Mouse (Mus musculus) lung, postnatal 36 days (tissue): ENCODE results near the gene Trp63.
A peak's percentile ranks its signal among the peaks of the same experiment; 100 is the strongest.
"Not testable (repeated sequence)": the region's sequence is repeated elsewhere in the genome, so short reads cannot be mapped to it uniquely, and the experiment has no call there.

ENCODE experiments used
- DNase-seq: peaks from one replicate; pipeline ENCODE4 v3.0.0; 2022; ENCODE audit warnings: mixed read lengths

Trp63 gene

DNA sequence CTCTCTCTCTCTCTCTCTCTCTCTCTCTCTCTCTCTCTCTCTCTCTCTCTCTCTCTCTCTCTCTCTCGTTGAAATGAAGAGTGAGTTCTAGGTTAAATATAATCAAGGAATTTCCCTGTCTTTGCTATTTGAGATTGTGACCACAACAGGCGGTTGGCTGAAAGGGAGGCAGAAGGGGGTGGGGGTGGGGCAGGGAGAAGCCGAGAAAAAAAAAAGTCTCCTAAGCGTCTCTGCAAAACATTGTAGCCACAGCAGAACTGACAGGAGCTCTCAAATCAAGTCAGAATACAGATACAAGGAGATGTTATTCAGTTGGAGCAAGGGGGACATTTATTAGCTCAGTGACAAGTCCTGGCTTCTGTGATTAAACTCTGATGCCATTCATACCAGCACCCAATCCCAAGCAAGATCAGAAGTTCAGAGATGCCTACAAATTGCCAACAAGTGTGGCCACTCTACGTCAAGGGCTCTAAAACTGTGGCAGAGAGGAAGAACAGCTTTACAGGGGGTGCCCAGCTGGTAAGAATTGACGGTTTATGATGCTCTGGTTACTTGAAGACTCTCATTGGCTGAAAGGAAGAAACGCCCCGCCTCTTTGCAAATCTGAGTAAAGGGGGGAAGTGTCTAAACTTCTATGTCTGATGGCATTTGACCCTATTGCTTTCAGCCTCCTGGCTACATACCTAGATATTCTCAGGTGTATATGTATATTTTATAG lies at the start of gene Trp63:
Trp63 (plus strand) TSS at position 233 of the 718 bp plus-strand sequence.
- DNase-seq = no peak

DNA sequence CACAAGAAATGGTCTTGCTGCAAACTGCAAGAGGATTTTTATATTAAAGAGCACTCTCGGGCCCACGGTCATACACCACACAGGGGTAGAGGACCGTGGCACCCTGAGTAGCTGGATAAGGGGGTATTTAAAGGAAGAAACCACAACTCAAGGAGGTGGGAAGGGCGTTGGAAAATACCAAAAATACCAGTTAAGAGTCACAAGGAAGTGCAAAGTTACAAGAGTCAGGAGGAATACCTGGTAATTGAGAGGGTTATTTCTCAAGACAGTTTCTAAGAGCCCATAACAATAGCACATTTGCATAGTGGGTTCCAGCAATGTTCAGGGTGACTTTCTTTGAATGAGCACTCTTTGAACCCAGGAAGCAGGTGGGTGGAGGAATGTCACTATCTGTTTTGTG lies 38.8 kb upstream of the Trp63 start:
- DNase-seq = not testable (repeated sequence)

DNA sequence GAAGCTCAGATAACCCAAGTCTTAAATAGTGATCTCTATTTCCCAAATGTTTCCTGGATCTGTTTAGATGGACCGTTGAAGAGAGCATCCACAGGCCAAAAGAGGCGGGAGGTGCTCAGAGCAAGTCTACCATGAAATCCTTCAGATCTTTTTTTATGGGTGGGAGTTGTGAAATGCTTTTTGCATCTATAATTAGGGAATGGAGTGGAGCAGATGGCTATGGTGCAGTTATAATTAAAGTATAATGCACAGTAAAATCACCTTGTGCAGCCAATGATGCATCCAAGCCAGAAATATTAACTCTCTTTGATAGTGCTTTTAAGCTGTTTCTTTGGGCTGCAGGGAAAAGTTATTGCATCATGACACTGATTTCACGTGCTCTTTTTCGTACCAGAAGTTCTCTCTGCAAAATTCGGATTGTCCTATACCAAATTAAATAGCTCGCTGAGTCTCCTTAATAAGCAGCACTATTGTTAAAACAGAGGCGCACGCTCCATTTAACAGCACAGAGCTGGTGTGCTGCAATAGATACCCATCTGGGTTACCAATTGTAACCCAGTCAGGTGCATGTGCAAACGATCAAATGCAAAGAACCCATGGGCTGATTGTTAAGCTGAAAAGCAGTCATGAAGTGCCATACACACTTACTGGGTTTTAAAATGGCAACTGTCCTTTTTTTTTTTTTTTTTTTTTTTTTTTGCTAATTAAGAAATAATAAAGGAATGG lies 22.9 kb upstream of the Trp63 start:
- no peak for DNase-seq

DNA sequence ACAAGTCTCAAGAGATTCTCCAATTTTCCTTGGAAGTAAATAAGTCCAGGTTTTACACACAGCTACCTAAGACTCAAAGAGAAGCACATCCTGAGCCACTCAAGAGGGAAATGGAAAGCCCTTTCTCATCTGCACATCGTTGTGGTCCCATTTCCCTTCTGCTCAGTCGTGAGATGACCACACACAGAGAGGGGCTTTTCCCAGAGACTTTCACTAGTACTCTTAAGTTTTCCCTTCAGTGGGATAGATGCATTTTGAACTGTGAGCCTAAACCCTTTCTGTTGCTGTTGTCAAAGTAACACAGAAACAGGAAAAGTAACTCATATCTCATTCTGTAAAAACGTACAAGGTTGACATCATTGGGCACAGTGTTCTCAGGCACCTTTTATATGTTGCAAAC lies 20.4 kb upstream of the Trp63 start:
- DNase-seq = no peak

DNA sequence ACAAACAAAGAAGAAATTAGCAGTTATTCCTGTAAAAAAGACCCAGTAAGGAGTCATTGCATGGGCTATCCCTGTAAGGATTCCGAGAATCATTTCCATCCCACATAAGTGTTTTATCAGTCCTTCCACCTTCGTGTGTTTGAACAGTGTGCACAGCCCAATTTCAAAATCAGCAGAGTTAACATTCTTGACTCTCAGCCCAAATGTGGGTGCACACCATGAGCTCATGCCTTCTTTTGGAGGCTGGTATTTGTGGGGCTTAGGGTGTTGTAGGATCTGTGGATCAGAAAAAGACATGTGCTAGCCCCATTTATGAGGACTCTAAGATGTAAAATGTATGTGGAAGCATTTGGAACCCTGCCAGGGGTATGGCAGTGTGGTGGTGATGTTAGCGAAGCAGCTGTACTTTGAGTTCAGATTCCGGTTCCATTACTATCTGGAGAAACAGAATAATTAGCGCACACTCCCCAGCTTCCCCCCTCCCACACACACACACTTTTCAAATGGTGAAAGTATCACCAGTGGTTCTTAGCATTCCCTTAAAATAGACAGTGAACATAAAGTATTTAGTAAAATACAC lies 9.6 kb upstream of the Trp63 start:
- peak; percentile 60 for DNase-seq

DNA sequence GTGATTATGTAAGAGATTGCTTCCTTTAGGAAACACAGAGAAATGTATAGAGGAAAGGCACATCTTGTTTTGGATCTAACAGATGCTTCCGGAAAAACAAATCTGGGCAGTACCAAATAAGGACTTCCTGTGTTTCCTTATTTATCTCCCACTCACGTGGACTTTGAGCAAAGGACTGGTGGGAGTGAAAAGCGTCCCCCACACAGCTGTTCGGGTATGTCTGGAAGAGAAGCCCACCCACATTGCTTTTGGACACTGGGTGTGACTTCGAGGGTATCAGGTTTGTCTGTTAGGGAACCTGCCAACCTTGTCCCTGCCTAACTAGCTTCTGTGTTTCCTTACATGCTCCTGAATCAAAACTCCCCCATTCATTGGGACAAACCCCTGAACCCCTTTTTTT lies 3.2 kb upstream of the Trp63 start:
- no peak for DNase-seq

DNA sequence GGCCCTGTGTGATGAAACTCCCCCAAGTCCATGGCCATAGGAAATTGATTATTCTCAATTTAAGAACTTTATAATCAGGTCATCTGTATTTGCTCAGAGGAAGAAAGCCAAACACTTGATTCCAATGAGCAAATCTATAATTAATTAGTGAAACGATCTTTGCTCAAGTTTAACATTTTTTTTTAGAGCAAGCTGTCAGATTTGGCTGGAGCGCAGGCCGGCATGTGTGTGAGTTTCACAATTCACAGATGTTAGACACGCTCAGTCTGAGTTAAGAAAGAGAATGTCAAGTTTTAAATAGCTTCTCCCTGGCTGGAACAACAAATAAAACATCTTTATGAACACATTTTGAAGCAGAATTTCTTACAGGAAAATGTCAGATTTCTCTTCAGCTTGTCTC lies 1.0 kb upstream of the Trp63 start:
- DNase-seq = peak; percentile 33

DNA sequence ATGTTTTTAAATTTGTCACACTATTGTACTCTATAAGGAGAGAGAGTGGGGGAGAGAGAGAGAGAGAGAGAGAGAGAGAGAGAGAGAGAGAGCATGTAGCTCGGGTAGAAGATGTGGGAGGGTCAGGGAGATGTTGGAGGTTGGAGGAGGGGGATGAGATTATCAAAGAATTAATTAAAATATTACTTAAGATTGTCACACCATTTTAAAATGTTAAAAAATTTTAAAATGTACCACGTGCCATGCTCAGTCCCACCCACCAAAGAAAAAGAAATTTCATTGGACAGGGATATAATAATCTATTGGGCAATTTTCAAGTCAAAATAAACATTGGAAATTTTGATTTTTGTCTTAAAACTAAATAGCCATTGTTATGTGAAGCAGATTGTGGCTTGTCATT lies 1.0 kb downstream of the Trp63 start:
- DNase-seq = no peak

DNA sequence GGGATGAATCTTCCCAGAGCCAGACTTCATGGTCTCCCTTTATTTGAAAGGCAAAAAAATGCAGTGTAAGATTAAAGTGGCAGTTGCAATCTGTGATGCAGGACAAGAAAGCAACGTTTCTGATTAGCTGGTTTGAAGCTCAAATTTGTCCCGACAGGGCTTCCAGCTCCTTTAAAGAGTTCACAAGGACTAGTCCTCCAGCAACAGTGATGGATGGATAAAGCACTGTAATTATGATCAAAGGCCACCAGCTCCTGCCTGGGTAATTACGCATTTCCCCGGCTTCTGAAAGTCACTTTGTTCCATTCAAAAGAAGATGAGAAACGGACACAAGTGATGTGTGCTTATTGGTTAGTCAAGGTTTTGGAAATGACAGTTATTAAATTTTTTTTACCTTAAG lies 7.0 kb downstream of the Trp63 start:
- DNase-seq = no peak

DNA sequence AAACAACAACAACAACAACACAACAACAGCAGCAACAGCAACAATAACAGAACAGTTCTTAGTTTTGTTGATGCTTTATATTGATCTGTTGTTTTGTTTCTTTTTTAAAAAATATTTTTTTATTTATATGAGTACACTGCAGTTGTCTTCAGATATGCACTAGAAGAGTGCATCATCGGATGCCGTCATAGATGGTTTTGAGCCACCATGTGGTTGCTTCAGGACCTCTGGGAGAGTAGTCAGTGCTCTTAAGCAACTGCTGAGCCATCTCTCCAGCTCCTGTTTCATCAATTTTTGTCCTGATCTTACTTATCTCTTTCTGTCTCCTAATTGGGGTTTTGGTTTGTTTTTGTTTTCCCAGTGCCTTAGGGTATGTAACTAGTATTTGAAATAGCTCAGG lies 17.7 kb downstream of the Trp63 start:
- DNase-seq = no peak

DNA sequence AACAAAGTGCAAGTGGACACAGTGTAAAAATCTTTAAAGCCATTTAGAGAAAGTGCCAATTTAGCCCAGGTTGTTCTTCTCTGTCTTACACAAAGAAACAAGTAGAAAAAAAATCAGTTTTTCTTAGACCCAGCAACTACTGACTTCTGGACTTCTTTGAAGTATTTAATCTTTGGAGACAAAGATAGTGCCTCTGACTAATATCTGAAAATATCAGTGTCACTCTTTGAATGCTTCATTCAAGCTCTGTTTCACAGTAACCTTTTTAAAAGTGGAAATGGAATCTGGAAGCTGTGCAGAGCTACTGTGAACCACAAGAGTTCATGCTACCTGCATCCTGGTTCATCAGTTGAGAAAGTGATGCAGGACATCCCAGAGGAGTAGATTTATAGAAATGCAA lies 22.7 kb downstream of the Trp63 start:
- DNase-seq = no peak

DNA sequence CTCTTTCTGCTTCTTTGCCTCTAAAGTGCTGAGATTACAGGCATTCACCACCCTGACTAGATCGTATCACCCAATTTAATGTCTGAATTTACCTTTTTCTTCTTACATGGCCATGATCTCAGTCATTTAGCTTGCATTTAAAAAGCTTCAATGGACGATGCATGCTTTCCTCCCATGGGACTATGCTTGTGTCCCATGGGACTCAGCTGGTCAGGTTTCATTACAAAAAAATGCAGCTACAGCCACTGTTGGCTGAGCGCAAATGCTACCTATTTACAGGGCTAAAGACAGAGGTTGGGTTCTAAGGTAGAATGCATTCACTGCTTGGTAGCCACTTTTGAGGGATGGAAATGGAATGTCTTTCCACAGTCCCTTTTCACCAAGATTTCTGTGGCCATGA lies 32.2 kb downstream of the Trp63 start:
- DNase-seq = no peak

DNA sequence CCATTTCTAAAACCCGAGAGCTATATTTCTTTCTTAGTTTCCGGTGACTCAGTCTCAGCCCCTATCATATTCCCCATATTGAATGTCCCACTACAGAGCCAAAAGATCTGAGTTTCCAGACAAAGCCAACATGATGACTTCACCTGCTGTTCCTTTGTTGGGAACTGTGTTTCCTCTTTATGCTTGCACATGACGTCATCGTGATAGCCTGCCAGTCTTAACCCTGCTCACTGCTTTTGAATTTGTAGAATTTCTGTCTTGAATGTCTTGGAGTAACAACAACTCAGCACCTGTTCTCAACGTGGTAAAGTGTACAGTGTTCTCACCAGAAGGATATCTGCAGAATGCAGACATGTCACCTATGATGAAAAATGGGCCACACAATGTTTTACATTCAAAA lies 39.6 kb downstream of the Trp63 start:
- DNase-seq = no peak

DNA sequence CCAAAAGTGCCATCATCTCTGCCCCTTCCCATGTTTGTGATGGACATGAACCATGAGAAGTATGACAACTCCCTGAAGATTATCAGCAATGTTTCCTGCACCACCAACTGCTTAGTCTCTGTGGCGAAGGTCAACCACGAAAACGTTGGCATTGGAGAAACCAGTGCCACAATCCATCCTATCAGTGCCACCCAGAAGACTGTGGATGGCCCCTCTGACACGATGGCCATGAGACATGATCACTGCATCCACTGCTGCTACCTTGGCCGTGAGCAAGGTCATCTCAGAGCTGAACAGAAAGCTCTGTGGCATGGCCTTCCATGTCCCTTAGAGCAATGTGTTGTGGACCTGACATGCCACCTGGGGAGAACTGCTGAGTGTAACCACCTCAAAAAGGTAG lies 43.4 kb downstream of the Trp63 start:
- no peak for DNase-seq

DNA sequence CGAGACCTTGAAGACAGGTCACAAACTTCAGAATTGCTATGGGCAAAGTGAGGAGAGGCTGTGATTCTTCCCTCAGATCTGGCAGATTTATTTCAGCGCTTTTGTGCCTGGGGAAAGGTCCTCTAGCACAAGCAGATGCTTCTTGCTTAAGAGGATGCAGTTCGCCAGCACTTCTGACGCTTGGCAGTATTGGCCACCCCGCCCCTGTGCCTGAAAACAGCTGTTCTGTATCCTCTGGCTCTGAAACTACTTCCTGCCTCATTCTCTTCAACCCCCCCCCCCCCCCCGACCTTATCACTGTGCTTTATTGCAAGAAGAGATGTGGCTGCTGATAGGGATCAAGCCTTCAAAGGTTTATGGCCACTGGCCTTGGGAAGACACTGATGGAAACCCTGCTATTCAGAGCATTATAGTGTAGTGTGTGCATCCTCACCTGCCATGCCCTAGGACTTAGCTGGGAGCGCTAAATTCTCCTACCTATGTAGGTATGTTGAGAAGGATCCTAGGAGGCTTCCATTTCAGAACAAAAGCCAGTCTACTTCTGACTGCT lies 44.5 kb downstream of the Trp63 start:
- peak; percentile 46 for DNase-seq

DNA sequence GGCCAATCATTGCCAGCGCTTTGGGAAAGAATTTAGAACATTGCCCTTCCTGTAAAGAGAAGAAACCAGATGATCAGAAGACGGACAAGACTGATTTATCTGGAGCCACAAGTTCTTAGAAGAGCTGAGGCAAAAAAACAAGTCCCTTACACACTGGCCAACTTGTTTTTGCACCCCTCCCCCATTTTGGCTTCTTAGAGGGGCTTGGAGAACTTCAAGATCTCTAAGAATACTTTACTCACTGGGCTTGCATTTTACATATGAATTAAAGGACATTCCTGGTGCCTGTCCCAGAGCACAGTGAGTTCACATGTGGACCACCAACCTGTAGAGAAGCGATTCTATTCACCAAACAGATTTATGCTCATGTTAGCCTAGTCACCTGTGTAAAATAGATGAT lies 53.3 kb downstream of the Trp63 start:
- no peak for DNase-seq

DNA sequence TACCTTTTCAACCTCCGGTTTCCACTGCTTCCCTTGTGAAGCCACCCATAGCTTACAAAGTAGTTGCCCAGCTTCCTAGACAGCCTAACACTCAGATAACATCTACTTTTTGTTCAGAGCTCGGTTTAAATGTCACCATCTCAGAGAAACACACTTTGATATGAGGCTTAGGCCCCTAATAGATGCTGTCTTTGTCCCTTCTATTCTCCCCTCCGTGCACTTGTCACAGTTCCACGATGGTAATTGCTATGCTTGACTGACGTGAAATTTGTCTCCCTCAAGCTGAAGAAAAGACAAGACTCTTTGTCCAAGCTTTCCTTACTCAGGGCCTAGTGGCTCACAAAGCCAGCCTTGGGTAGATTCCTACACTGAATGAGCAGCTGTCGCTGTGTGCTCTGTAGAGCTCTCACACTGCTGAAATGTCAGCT lies 54.1 kb downstream of the Trp63 start:
- no peak for DNase-seq

DNA sequence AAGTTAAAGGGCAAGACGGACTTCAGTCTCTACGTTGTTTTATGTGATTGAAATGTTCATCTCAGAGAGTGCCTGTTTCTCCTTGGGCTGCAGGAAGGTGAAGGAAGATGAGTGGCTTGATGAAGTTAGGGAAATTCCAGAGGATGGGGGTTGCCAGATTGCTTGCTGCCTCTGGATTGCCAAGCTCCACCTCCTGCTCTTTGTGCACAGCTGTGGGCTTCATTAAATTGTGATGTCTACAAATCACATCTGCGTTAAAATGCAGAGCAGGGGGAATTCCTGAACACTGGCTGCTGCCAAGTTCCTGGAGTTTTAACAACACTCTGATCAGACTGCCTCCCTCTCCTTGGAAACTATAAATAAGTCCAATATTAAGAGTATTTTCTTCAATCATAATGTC lies 63.2 kb downstream of the Trp63 start:
- DNase-seq = peak; percentile 54

DNA sequence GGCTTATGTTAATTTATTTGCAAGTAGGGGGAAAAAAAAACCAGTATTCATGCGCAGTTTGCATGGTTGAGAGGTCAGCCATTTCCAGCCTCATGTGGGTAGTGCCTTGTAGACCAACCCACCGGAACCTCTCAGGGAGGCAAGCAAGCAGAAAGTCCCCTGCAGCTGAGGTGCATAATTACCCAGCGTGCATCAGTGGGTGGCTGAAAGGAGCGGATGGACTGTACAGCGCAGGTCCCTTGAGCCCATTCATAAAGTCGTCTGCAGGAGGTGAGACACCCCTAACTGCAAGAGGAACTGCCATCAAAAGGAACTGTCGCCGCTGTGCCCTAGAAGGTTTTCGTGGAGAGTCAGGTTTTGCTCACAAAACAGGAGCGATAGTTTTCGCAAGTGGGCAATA lies 68.3 kb downstream of the Trp63 start:
- DNase-seq = no peak

DNA sequence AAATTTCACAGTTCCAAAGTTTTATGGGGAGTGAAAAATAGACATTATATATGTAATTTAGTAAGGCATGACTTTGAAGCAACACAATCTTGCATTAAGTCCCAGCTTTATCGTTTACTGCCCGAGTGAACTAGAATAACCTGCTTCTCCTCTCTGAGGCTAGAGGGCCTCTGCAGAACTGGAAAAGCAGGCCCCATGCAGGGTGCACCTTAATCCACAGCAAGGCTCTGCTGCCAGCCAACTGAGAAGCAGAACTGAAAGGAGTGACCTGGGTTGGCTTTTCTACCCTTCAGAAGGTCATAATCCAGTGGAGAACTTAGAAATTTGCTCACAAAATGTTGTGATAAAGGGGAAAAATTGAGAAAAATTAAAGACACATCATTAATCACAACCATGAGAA lies 74.5 kb downstream of the Trp63 start:
- no peak for DNase-seq

DNA sequence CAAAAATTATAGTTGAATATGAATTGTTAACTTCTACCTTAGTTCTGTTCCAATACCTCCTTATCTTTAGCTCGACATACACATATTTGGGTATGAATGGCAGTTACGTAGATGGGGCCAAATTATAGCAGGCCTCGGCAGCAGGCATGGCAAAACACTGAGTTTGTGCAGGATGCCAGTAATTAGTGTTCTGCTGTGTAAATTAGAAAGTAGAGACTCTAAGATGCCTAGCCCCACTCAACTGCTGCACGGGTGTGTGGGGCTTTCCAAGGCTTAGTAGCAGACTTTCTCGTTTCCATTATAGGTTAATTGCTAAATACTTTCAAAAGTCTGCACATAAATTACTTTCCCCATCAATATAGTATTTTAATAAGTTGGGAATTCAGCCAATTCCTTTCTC lies 82.0 kb downstream of the Trp63 start:
- no peak for DNase-seq

DNA sequence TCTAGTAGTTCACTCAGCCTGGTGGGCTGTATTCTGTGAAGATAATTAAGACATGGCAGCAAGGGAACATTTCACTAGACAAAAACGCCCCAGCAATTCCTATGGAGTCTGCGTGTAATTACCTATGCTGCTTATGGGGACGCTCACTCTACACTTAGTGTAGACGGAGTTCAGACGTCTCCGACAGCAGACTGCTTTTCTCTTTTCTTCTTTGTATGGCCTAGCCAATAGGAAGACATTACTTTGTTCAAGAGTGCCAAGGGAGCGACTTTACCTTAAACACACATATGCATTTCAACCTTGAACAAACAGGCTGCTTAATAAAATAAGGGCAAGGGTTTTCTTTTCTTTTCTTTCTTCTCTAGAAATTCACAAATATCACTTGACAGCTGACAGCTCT lies 91.0 kb downstream of the Trp63 start:
- DNase-seq = no peak

DNA sequence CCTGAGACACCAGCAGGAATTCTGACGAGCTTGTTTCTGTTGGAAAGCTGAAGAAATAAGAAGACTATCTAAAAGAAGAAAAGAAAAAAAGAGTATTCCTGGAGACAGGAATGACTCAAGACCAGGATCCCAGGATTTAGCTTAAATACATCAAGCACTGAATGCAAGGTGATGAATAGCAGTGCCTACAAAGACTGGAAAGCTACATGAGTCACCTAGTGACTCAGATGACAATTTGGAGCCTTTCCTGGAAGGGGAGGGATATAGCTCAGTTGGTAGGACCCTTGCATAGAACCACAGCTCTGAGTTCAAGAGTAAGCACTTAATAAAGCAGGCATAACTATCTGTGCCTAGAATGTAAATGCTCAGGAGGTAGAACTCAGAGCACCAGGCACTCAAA lies 93.9 kb downstream of the Trp63 start:
- no peak for DNase-seq

DNA sequence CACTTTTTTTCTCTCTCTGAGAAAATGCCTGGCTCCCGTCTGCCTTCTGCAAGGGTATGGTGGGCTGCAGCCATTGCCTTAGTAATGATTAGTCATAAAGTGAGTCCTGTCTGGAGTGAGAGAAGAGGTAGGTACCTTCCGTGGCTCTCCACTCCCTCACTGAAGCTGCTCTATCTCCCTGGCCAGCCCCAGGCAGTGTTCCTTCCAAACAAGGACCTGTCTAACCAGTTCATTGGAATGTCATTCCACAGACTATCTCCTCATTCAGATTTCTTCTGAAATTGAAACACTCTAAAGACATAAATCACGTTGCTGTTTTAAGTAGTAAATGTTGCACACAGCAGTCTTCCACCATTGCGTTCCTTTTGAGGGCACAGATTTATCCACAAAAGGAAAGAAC lies 96.4 kb downstream of the Trp63 start:
- DNase-seq = no peak
